Mouse (Mus musculus) MEL (cell line): ENCODE measurements at regions not wholly inside any gene's neighbourhood (a gene's known extent, or its start where the extent isn't known, plus 50 kb on each side); places are given as distances from the start of the nearest gene placed in this dataset.

Source experiments
- DNase-seq: peaks from one replicate; pipeline ENCODE4 v3.0.0; 2011; ENCODE audit warnings: low read depth, low spot score
- H3K27ac ChIP-seq: 2 replicates; pipeline ENCODE4 v1.5.1; 2012; ENCODE audit warnings: low read depth, mild to moderate bottlenecking, control low read depth, low read length, moderate library complexity; ENCODE audit not compliant: control insufficient read depth
- H3K27me3 ChIP-seq, 2 experiments: fragments of 150-350 bp in 1 of 2; sonication (generic) in 1 of 2; 2 replicates each; pipeline ENCODE4 v1.6.1; 2012; ENCODE audit warnings: low read length in 2 of 2, mild to moderate bottlenecking in 2 of 2, improper control_type of control experiment in 1 of 2, moderate library complexity in 1 of 2; ENCODE audit not compliant: insufficient read depth in 2 of 2, control insufficient read depth in 1 of 2
- H3K36me3 ChIP-seq, 2 experiments: 2 replicates each; pipeline ENCODE4 v1.6.1; 2012 to 2014; ENCODE audit warnings: low read length in 2 of 2, improper control_type of control experiment in 1 of 2, inconsistent platforms in 1 of 2, mild to moderate bottlenecking in 1 of 2; ENCODE audit not compliant: insufficient read depth in 2 of 2, control insufficient read depth in 1 of 2
- H3K4me1 ChIP-seq, 2 experiments: fragments of 150-350 bp in 1 of 2; sonication (generic) in 1 of 2; 2 replicates each; pipeline ENCODE4 v1.6.1; 2012; ENCODE audit warnings: low read length in 2 of 2, improper control_type of control experiment in 1 of 2, mild to moderate bottlenecking in 1 of 2; ENCODE audit not compliant: insufficient read depth in 2 of 2, control insufficient read depth in 1 of 2
- H3K4me3 ChIP-seq, 2 experiments: fragments of 150-350 bp in 1 of 2; sonication (generic) in 1 of 2; 2 replicates each; pipeline ENCODE4 v1.5.1; 2012; ENCODE audit warnings: low read depth in 2 of 2, low read length in 2 of 2, mild to moderate bottlenecking in 2 of 2, moderate library complexity in 2 of 2, control low read depth in 1 of 2, improper control_type of control experiment in 1 of 2; ENCODE audit not compliant: control insufficient read depth in 1 of 2, insufficient read depth in 1 of 2
- H3K79me2 ChIP-seq: 2 replicates; pipeline ENCODE4 v1.6.1; 2012; ENCODE audit warnings: mild to moderate bottlenecking, low read length, moderate library complexity; ENCODE audit not compliant: control insufficient read depth, poor library complexity, insufficient read depth
- H3K9ac ChIP-seq: 2 replicates; pipeline ENCODE4 v1.6.1; 2012; ENCODE audit warnings: low read depth, mild to moderate bottlenecking, control low read depth, low read length, moderate library complexity; ENCODE audit not compliant: control insufficient read depth, poor library complexity, severe bottlenecking
- H3K9me3 ChIP-seq: fragments of 150-350 bp; sonication (generic); replicated peaks from 2 replicates; pipeline ENCODE4 v1.6.1; 2012; ENCODE audit warnings: mild to moderate bottlenecking, low read length, improper control_type of control experiment, moderate library complexity; ENCODE audit not compliant: insufficient read depth
- CHD2 ChIP-seq: IDR thresholded peaks from 2 replicates; pipeline ENCODE4 v1.6.1; 2011; ENCODE audit warnings: low read length, improper control_type of control experiment
- GABPA ChIP-seq: IDR thresholded peaks from 2 replicates; pipeline ENCODE4 v1.6.1; 2012; ENCODE audit warnings: low read depth, mild to moderate bottlenecking, inconsistent platforms, low read length, improper control_type of control experiment, moderate library complexity
- MAFK ChIP-seq: IDR thresholded peaks from 2 replicates; pipeline ENCODE4 v1.6.1; 2011; ENCODE audit warnings: low read depth, mild to moderate bottlenecking, low read length, improper control_type of control experiment, borderline replicate concordance
- MYB ChIP-seq: IDR thresholded peaks from 2 replicates; pipeline ENCODE4 v1.6.1; 2011; ENCODE audit warnings: mild to moderate bottlenecking, low read depth, low read length, improper control_type of control experiment
- NELFE ChIP-seq: IDR thresholded peaks from 2 replicates; pipeline ENCODE4 v1.6.1; 2011; ENCODE audit warnings: low read depth, low read length, improper control_type of control experiment
- NRF1 ChIP-seq: IDR thresholded peaks from 2 replicates; pipeline ENCODE4 v1.6.1; 2014; ENCODE audit warnings: low read depth, mild to moderate bottlenecking, inconsistent platforms, low read length, improper control_type of control experiment, moderate library complexity; ENCODE audit not compliant: poor library complexity, insufficient read depth, severe bottlenecking
- POLR2AphosphoS2 ChIP-seq: IDR thresholded peaks from 2 replicates; pipeline ENCODE4 v1.6.1; 2011; ENCODE audit warnings: low read length, improper control_type of control experiment
- POLR2AphosphoS5 ChIP-seq: IDR thresholded peaks from 2 replicates; pipeline ENCODE4 v1.6.1; 2012; ENCODE audit warnings: low read depth, borderline replicate concordance, mild to moderate bottlenecking, inconsistent platforms, low read length, moderate library complexity, mixed read lengths
- RAD21 ChIP-seq: IDR thresholded peaks from 2 replicates; pipeline ENCODE4 v1.6.1; 2011; ENCODE audit warnings: mild to moderate bottlenecking, low read depth, low read length, improper control_type of control experiment
- TCF12 ChIP-seq: IDR thresholded peaks from 2 replicates; pipeline ENCODE4 v1.6.1; 2014; ENCODE audit warnings: low read depth, mild to moderate bottlenecking, inconsistent platforms, low read length, improper control_type of control experiment, moderate library complexity
- UBTF ChIP-seq: IDR thresholded peaks from 2 replicates; pipeline ENCODE4 v1.6.1; 2012; ENCODE audit warnings: low read depth, mild to moderate bottlenecking, inconsistent platforms, low read length, improper control_type of control experiment, moderate library complexity, borderline replicate concordance; ENCODE audit not compliant: insufficient read depth
- USF1 ChIP-seq: IDR thresholded peaks from 2 replicates; pipeline ENCODE4 v1.6.1; 2014; ENCODE audit warnings: low read depth, mild to moderate bottlenecking, inconsistent platforms, low read length, improper control_type of control experiment, moderate library complexity

GRCm38 (mm10) chr4:73489199-73489598 is 84.3 kb upstream of the Gm11487 start:
- TF ChIP-seq NELFE: no peak
- no peak for TF ChIP-seq UBTF
- no peak for TF ChIP-seq GABPA
- TF ChIP-seq USF1: no peak
- no peak for TF ChIP-seq TCF12
- no peaks in the 10 kb centered on the region for H3K79me2 ChIP-seq
- no peaks in the 10 kb centered on the region for H3K36me3 ChIP-seq
- H3K9me3 ChIP-seq: no peaks in the 10 kb centered on the region
- H3K4me1 ChIP-seq: no peaks in the 10 kb centered on the region
- H3K9ac ChIP-seq: no peak overlapping the region
- no peak for DNase-seq
- H3K27me3 ChIP-seq: no peaks in the 10 kb centered on the region
- no peak overlapping the region for H3K4me3 ChIP-seq
- no peak overlapping the region for H3K27ac ChIP-seq

DNA sequence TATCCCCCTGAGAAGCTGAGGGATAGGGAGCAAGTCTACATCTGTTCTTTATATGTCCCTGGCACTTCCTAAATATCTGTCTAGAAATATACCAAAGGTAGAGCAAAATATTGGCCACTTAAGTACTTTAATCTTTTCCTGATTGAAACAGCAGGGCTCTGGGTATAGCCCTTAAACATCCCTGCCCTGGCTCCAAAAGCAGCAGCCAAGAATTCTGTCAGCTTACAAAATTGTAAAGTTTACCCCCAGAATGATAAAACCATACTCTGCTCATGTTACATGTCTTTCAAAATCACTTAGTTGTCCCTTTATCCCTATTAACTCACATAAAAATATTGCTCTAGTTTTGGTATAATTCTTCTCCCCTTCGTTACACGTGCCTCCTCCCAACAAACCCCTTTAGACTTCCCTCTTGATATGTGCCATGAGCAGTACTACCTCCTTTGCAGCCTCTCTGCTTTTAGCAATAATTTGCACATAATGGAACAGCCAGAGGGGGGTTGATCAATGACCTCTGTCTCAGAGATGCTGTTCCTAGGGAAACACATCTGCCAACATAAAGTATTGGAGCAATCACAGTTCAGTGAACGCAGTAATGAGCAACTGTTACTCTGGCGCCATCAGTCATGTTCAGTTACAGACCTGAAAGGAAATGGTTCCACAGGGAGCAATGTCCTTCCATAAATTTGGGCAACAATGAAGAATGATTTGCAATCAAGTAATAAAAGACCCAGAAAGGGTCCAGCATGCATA is 83.6 kb upstream of the Gm11487 start:
- Histone ChIP-seq H3K4me3 (no peak overlapping the region), H3K79me2 (no peaks in the 10 kb centered on the region), H3K4me1 (no peaks in the 10 kb centered on the region)
- TF ChIP-seq CHD2 (no peak), RAD21 (no peak), MAFK (no peak), MYB (no peak), POLR2AphosphoS5 (no peak), NRF1 (no peak)
- TF ChIP-seq, all 39 proteins: peak for 0
- no peak overlapping the region for H3K9ac ChIP-seq
- DNase-seq: no peak
- H3K36me3 ChIP-seq: no peaks in the 10 kb centered on the region
- H3K27me3 ChIP-seq: no peaks in the 10 kb centered on the region
- H3K27ac ChIP-seq: no peak overlapping the region
- H3K9me3 ChIP-seq: no peaks in the 10 kb centered on the region

DNA sequence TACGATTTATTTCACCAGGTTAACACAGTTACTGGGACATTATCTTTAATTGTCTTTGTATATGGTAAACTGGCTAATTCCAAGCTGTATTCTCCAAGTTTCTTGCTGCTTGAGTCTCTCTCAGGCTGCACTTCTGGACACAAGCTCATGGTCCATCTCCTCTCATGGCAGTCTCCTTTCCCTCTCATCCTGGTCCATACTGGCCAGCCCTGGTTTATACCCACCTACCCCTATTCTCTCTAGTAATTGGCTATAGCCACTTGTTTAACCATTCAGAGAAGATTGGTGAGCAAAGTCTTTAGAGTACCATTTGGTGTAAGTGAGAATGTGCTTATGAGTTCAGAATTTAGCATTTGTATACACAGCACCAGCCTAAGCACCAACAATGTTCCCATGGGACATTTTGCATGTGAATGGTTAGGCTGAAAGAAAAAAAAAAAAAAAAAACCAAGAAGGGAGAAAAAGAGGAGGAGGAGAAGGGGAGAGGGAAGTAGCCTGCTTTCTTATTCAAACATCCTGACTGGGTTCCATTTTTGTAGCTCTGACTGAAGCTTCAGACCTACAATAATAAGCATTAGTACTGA is 63.2 kb upstream of the Gm11487 start:
- no peaks in the 10 kb centered on the region for H3K27me3 ChIP-seq
- no peak for TF ChIP-seq POLR2AphosphoS2
- TF ChIP-seq, all 39 proteins: peak for 0
- Histone ChIP-seq H3K27ac (no peak overlapping the region), H3K36me3 (no peaks in the 10 kb centered on the region), H3K9ac (no peak overlapping the region), H3K4me1 (no peaks in the 10 kb centered on the region), H3K79me2 (no peaks in the 10 kb centered on the region), H3K4me3 (no peak overlapping the region), H3K9me3 (no peaks in the 10 kb centered on the region)
- no peak for DNase-seq
